Mouse (Mus musculus) bone marrow, adult 2 months (tissue): ENCODE measurements around the gene Nr3c2. TPM values are rescaled to one million over a fixed set of nuclear protein-coding genes. Genes with fewer than 3 reads are reported as not detected.

Experiments used
- H3K27ac ChIP-seq: fragments of 200-500 bp; 2 replicates; pipeline ENCODE4 v1.5.1; 2012; ENCODE audit warnings: low read depth, mild to moderate bottlenecking, control low read depth, inconsistent platforms, low read length; ENCODE audit not compliant: control insufficient read depth, poor library complexity, insufficient read depth
- H3K4me1 ChIP-seq: fragments of 200-500 bp; 2 replicates; pipeline ENCODE4 v1.6.1; 2011; ENCODE audit warnings: low read length; ENCODE audit not compliant: control insufficient read depth, insufficient read depth
- H3K4me3 ChIP-seq: fragments of 200-500 bp; replicated peaks from 2 replicates; pipeline ENCODE3; 2011; ENCODE audit warnings: mild to moderate bottlenecking, low read depth, low read length, control low read depth; ENCODE audit not compliant: control insufficient read depth
- CTCF ChIP-seq: fragments of 200-500 bp; IDR thresholded peaks from 2 replicates; pipeline ENCODE4 v1.5.1; 2011; ENCODE audit warnings: low read length, control low read depth; ENCODE audit not compliant: control insufficient read depth, insufficient read depth
- POLR2A ChIP-seq: fragments of 200-500 bp; IDR thresholded peaks from 2 replicates; pipeline ENCODE4 v1.6.1; 2011; ENCODE audit warnings: low read depth, mild to moderate bottlenecking, control low read depth, low read length, borderline replicate concordance; ENCODE audit not compliant: control insufficient read depth
- WGBS: fragments of 180-500 bp; shearing (Covaris S2); methylation state at CpG from one replicate; pipeline ENCODE4 v1.1.7; 2018; 5-methylcytosine and 5-hydroxymethylcytosine counted together
- polyA plus RNA-seq: library from polyadenylated mRNA; stranded (reverse); fragments of >200 nt; gene quantifications from 2 replicates; pipeline ENCODE4 v1.2.4, GENCODE M21; 2011; ENCODE audit warnings: low replicate concordance; ENCODE audit not compliant: missing spikeins, insufficient read depth, insufficient read length

The Nr3c2 gene
- polyA plus RNA-seq, 1 experiment, result 0.62 TPM

DNA sequence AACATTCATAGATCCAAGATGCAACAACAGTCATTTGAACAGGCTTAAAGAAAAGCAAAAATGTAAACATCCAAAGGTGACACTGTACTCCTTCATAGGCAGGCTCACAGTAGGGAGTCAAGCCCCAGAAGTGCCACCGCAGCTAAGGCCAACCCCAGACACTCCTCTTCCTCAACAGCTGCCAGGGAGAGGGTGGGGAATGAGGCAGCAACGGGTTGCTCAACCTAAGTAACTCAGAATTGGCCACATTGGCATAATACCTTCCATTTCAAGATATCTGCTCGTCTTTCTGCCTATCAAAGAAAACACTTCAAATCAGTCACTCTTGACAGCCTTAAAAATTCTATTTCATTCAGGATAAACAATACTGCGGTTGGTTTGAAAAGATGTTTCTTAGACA lies 392.9 kb downstream of the Nr3c2 start:
- Histone ChIP-seq H3K4me1 (no peaks in the 10 kb centered on the region), H3K27ac (no peak overlapping the region), H3K4me3 (no peak overlapping the region)
- no peak for TF ChIP-seq CTCF
- TF ChIP-seq POLR2A, result no peak
- WGBS, result 67% methylated on average over 4 of the region's 4 CpGs

DNA sequence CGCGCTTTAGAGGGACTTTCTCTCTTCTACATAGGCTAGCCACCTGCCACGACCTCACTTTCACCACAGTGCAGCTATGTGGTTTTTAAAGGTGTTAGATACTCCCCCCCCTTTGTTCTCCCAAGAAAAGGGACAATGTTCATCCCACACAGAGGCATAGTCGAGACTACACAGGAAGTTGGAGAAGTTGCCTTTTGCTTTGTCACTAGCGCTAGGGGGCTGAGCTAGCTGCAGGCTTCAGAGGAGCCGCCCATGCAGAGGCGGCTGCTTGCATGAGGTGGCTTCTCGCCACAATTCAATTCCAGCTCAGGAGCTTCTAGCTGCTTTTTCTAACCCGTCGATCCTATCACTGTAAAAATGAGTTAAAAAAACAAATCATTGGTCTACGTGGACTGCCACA lies 393.4 kb downstream of the Nr3c2 start:
- no peaks in the 10 kb centered on the region for H3K4me1 ChIP-seq
- WGBS, result 77% methylated on average over 11 of the region's 11 CpGs
- no peak overlapping the region for H3K27ac ChIP-seq
- no peak overlapping the region for H3K4me3 ChIP-seq
- no peak for TF ChIP-seq CTCF
- no peak for TF ChIP-seq POLR2A

DNA sequence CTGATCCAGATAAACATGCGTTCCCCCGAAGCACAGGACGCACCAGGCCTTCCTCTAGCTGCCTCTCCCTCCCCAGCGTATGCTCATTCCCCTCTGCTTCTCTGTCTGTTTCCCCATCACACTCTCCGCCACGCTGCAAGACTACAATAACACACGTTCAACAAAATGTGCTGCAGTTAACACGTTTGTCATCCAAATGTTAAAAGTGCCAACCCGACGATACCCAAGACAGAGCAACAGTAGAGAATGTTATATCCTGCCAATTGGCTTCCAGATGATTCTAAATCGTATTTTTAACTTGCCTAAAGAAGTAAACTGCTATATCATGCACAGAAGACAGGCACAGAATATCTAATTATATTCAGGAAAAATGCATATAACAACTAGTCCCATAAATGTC lies 395.4 kb downstream of the Nr3c2 start:
- Histone ChIP-seq H3K4me1 (no peaks in the 10 kb centered on the region), H3K4me3 (no peak overlapping the region), H3K27ac (no peak overlapping the region)
- TF ChIP-seq POLR2A (no peak), CTCF (no peak)
- 88% methylated on average over 11 of the region's 11 CpGs for WGBS
